21 mouse cellular contexts compared by ENCODE assay signal in the genomic region with DNA sequence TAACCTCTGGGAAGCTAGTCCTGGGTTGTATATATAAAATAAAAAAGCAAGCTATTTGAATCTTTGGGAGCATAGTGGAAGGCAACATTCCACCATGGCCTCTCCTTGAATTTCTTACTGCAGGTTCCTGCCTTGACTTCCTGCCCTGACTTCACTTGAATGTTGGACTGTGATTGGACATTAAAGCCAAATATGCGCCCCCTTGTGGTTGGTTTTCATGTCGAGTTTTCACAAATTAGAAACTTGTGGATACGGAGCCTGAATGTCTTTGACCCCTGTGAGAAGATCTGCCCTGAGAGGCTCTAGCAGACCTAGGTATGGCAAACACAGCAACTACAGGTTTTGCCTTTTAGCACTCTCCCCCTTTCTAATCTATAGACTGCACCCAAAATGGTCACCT.
DNase-seq lines count a peak whose midpoint lies in the region; ATAC-seq and TF ChIP-seq lines count a peak whose summit lies in the region.
"Had no signal": no experiment of that assay in that cellular context is flagged by ENCODE, and none has a peak within 500 bp of the region (broad histone marks: within the 10 kb centered on the region; RNA-seq: fewer than 3 reads in every experiment).

No protein-coding gene starts in this region.

- no peak overlapping the region for H3K27ac ChIP-seq in kidney, postnatal 0 days
- no peak overlapping the region for H3K27ac ChIP-seq in hindbrain, embryonic 11.5 days (ENCODE audit: low read depth, low read length)
- H3K27ac ChIP-seq: forebrain, embryonic 12.5 days; hindbrain, embryonic 13.5 days; limb, embryonic 10.5 days; liver, embryonic 13.5 days; stomach, embryonic 15.5 days had no signal

- no peaks in the 10 kb centered on the region for H3K36me3 ChIP-seq in kidney, postnatal 0 days (ENCODE audit: insufficient read depth, low read length)
- no peaks in the 10 kb centered on the region for H3K36me3 ChIP-seq in E14TG2a.4 (ENCODE audit: insufficient read depth, low read length)
- no peaks in the 10 kb centered on the region for H3K36me3 ChIP-seq in hindbrain, embryonic 11.5 days (ENCODE audit: control insufficient read depth, insufficient read depth, low read length)
- H3K36me3 ChIP-seq: forebrain, embryonic 12.5 days; hindbrain, embryonic 13.5 days; limb, embryonic 10.5 days; liver, embryonic 13.5 days; stomach, embryonic 15.5 days had no signal

- no peaks in the 10 kb centered on the region for H3K9me3 ChIP-seq in kidney, postnatal 0 days (replicated peaks; ENCODE audit: low read length)
- no peaks in the 10 kb centered on the region for H3K9me3 ChIP-seq in E14TG2a.4 (ENCODE audit: low read length)
- no peaks in the 10 kb centered on the region for H3K9me3 ChIP-seq in hindbrain, embryonic 11.5 days (ENCODE audit: control insufficient read depth, low read length)
- H3K9me3 ChIP-seq: forebrain, embryonic 12.5 days; hindbrain, embryonic 13.5 days; limb, embryonic 10.5 days; liver, embryonic 13.5 days; megakaryocyte, embryonic 14.5 days; stomach, embryonic 15.5 days had no signal

- no peak for ATAC-seq in kidney, postnatal 0 days (replicated peaks; ENCODE audit: low FRiP score, low read depth)
- ATAC-seq in hindbrain, embryonic 11.5 days (ENCODE audit: low FRiP score): no peak
- ATAC-seq: midbrain, embryonic 16.5 days had no signal

- H3K27me3 ChIP-seq in kidney, postnatal 0 days (ENCODE audit: insufficient read depth, low read length): no peaks in the 10 kb centered on the region
- H3K27me3 ChIP-seq in E14TG2a.4 (ENCODE audit: insufficient read depth, low read length): no peaks in the 10 kb centered on the region
- no peaks in the 10 kb centered on the region for H3K27me3 ChIP-seq in hindbrain, embryonic 11.5 days (ENCODE audit: control insufficient read depth, insufficient read depth, low read length)
- H3K27me3 ChIP-seq: CH12.LX; forebrain, embryonic 12.5 days; hindbrain, embryonic 13.5 days; liver, embryonic 13.5 days; megakaryocyte, embryonic 14.5 days; stomach, embryonic 15.5 days had no signal

- H3K4me3 ChIP-seq in kidney, postnatal 0 days (replicated peaks; ENCODE audit: low read depth, low read length): no peak overlapping the region
- no peak overlapping the region for H3K4me3 ChIP-seq in E14TG2a.4 (replicated peaks; ENCODE audit: low read length)
- H3K4me3 ChIP-seq in hindbrain, embryonic 11.5 days (ENCODE audit: low read depth, low read length): no peak overlapping the region
- H3K4me3 ChIP-seq: forebrain, embryonic 12.5 days; hindbrain, embryonic 13.5 days; limb, embryonic 10.5 days; liver, embryonic 13.5 days; megakaryocyte, embryonic 14.5 days; stomach, embryonic 15.5 days had no signal

- no peak for DNase-seq in kidney, postnatal 0 days (ENCODE audit: low spot score)
- DNase-seq in kidney, postnatal 10 days: no peak
- DNase-seq in 416B (ENCODE audit: low read depth) (peak; percentile 15), ZHBTc4 (ENCODE audit: low read depth, low spot score) (peak; percentile 62)
- DNase-seq in hindbrain, embryonic 11.5 days (ENCODE audit: low spot score): no peak
- DNase-seq in T-cell, adult 2 months (ENCODE audit: low spot score): no peak
- DNase-seq: adrenal gland, postnatal 10 days; cerebellum, adult 18-20 months; gastrocnemius, postnatal 25 days; kidney, adult 11 months; liver, embryonic 13.5 days; lung, postnatal 14 days; thymus, postnatal 14 days had no signal

- H3K9ac ChIP-seq in kidney, postnatal 0 days (ENCODE audit: low read depth, low read length): no peak overlapping the region
- H3K9ac ChIP-seq in hindbrain, embryonic 11.5 days (ENCODE audit: low read depth, low read length): no peak overlapping the region
- H3K9ac ChIP-seq: forebrain, embryonic 12.5 days; hindbrain, embryonic 13.5 days; liver, embryonic 13.5 days; stomach, embryonic 15.5 days had no signal

- H3K4me1 ChIP-seq in kidney, postnatal 0 days (replicated peaks; ENCODE audit: insufficient read depth, low read length): no peaks in the 10 kb centered on the region
- H3K4me1 ChIP-seq in E14TG2a.4 (replicated peaks; ENCODE audit: low read depth, low read length): no peaks in the 10 kb centered on the region
- no peaks in the 10 kb centered on the region for H3K4me1 ChIP-seq in hindbrain, embryonic 11.5 days (replicated peaks; ENCODE audit: control insufficient read depth, insufficient read depth, low read length)
- H3K4me1 ChIP-seq: forebrain, embryonic 12.5 days; limb, embryonic 10.5 days; liver, embryonic 13.5 days; megakaryocyte, embryonic 14.5 days; stomach, embryonic 15.5 days had no signal

- WGBS in kidney, postnatal 0 days: 81% methylated on average over 3 of the region's 3 CpGs
- 72% methylated on average over 3 of the region's 3 CpGs for WGBS in hindbrain, embryonic 11.5 days

- peak; percentile 25; the same call in 1 of the 2 replicates for TF ChIP-seq CTCF in kidney, postnatal 0 days (IDR thresholded peaks at IDR 0.05; ENCODE audit: low read depth)
- TF ChIP-seq CTCF in E14TG2a.4 (conservative IDR thresholded peaks at IDR 0.05; ENCODE audit: low read length): peak; percentile 38

- H3K4me2 ChIP-seq in kidney, postnatal 0 days (ENCODE audit: low read length): no peak overlapping the region
- no peak overlapping the region for H3K4me2 ChIP-seq in hindbrain, embryonic 11.5 days (replicated peaks; ENCODE audit: low read depth, low read length)
- H3K4me2 ChIP-seq: forebrain, embryonic 12.5 days; hindbrain, embryonic 13.5 days; liver, embryonic 13.5 days; stomach, embryonic 15.5 days had no signal

Comparison
In these comparisons a context has a peak if more than half of its experiments do, and no peak if none do; other contexts are left out.
1. DNase-seq: peak in 416B (single experiment) and ZHBTc4 (single experiment); none in kidney, postnatal 0 days (single experiment), kidney, postnatal 10 days (single experiment), hindbrain, embryonic 11.5 days (single experiment) and T-cell, adult 2 months (single experiment).